Mouse (Mus musculus): ENCODE results near the gene Ids.
"Not testable (repeated sequence)": the region's sequence is repeated elsewhere in the genome, so short reads cannot be mapped to it uniquely, and the experiment has no call there.

Ids gene

DNA sequence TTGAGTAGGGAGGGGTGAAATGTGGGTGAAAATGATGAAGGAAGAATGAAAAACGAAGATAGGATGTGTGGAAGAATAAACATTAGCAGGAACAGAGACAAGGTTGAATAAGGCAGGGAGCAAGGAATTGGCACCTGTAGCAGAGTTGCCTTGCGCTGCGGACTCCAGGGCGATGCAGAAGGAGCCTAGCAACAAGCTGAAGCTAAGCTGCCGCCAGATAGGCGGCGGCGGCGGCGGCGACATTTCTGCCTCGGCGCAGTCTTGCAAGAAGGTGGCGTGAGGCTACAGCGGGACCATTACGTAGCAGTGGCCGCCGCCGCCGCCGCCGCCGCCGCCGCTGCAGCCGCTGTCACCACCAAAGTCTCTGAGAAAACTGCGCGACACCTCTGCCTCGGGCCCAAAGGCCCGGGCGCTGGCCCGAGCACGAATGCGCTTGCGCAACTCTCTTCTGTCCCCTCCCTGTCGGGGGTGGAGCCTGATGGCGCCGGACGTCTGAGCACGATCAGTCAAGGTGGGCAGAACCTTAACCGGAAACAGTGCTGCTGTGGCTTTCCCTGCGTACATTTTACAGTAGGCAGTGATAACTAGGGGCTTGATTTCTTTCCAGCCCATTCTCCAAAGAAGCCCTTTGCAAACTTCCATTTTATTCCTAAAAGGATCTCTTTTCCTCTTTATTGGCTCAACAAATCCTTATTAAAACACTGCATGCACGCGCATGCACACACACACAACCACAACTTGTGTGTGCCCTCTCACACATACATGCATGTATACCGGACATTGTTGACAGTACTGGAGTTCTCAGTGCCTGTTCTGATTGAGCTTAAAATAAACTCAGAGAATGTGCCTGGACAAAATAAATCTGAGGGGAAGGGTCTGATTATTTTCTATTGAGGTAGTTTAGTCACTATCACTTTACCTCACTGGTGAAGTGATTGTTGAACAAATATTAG lies at the start of gene Ids:
TSS of gene Ids (minus strand) at position 424 of the 953 bp plus-strand sequence.
- peak; percentile 38 to 63 for DNase-seq (ENCODE audit: low read depth in 1 of 2, low spot score in 2 of 2)

DNA sequence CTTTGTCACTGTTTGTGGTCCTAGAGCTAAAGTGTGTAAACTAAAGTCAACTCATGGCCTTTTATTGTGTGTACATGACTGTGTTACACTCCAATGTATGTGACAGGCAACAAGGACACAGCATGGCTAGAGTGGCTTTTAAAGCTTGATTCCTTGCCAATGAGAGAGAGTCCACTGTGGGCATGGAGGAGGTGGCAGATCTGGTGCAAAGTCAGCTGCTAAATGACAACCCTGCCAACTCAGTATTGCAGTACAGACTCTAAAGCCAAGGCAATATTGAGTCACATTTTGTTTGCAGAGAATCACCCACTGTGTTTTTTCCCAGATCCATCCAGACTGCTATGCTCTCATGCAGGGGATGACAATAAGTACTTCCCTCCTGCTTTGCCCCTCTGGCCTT lies 27.8 kb upstream of the Ids start:
- DNase-seq (ENCODE audit: low read depth in 1 of 2, low spot score in 2 of 2) = not testable (repeated sequence)

DNA sequence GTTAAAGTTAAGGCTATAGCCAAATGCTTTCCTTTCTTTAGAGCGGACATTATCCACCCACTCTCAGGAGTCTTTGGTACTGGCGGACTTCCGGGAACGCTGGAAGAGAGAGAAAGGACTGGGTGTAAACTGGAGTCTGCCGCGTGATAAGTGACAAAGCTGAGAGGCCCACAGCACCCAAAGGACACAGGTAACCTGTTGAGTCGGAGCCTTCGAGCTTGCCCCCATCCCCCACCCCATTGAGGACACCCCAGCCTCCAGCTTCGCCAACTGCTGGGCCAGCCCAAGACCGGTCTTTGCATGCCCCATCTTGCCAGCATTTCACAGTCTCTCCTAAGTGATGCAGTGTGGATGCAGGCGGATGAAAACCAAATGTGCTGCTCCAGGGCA lies 21.1 kb upstream of the Ids start:
- no peak for DNase-seq (ENCODE audit: low read depth in 1 of 2, low spot score in 2 of 2)

DNA sequence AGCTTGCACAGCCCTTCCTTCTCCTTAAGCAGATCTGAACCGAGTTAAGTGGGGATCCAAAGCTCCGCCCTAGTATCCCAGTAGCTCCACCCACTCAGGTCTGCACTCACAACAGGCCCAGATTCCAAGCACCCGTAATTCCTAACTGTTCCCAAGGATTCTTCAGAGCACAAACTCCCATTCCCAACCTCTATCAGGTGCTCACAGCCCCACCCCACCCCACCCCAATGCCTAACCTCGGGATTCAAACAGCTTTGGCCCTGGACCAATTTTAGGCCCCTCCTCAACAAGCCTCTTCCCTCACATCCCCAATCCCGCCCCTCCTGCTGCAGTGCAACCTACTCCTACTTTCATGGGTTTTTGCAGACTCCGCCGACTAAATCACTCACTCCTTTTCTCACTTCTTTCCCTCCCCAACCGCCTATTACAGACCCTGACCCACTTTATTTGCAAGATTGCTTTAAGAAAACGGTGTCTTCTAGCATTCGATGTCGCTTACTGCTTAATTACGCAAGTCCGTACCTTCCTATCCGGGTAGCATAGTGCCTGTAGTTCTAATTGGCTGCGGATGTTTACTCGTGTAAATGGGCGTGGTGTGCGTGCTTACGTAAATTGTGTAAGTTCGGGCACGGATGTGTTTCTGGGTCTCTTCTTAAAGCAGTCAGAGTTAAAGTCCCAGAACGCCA lies 20.5 kb upstream of the Ids start, which contains the start of gene 1110012L19Rik:
TSS of gene 1110012L19Rik (plus strand) at position 602 of the 686 bp plus-strand sequence.
- peak in 1 of 2 experiments; percentile 41 for DNase-seq (ENCODE audit: low read depth in 1 of 2, low spot score in 2 of 2)

DNA sequence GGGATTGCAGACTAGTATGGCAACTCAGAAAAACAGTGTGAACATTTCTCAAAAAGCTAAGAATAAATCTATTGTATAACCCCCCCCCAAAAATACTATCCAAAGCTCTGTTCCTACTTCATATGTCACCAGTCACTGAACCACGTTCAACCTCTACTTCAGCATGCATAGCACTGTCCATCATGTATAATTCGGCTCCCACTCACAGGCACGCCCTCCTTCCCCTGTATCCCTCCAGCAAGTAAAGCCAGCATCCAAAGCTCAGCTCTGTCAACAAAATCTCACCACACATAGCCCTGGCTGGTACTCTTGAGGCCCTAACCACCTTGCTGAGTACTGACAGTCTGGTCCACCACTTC lies 20.0 kb upstream of the Ids start:
- no peak for DNase-seq (ENCODE audit: low read depth in 1 of 2, low spot score in 2 of 2)

DNA sequence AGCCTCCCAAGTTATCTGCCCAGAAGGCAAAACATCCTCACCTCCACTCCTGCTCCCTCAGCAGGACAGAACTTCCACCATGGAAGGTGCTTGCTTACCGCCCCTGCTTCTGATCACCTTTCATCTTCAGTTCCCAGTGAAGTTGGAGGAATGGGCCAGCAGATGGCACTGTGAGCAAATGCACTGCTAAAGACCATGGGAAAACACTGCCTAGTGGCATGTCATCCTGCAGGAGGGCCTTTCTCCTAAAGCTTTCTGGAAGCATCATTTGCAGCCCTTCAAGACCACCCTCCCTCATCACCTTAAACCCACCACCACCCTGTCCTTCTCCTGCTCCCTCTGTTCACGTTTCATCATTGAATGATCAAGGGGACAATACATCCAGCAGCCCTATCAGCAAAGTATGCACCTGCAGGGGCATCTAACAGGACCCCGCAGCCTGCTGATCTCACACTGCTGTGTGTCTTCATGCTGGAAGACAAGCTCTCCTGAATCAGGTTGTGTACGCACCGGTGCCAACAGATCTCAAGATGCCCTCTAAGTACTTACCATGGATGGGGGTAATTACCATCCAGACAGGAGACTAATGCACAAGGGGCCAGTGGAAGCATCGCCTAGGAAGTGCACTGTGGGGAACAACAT lies 9.7 kb upstream of the Ids start:
- not testable (repeated sequence) for DNase-seq (ENCODE audit: low read depth in 1 of 2, low spot score in 2 of 2)

DNA sequence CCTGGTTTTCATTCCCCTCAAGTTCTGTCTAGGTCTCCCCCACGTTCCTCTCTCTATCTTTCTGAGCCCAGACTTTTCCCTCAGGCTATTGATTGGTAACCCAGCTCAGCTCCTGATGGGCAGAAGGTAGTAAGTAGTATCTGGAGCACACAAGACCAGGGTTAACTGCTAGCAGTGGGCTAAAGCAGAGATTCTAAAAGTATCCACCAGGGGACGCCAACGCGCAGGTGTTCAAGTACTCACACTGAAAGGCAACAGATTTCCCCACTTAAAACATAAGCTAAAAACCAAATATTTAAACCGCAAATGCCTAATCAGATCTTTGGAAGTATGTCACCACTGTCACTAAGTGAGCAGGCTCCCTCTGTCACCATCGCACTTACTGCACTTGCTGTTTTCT lies 4.9 kb upstream of the Ids start:
- DNase-seq (ENCODE audit: low read depth in 1 of 2, low spot score in 2 of 2) = not testable (repeated sequence)

DNA sequence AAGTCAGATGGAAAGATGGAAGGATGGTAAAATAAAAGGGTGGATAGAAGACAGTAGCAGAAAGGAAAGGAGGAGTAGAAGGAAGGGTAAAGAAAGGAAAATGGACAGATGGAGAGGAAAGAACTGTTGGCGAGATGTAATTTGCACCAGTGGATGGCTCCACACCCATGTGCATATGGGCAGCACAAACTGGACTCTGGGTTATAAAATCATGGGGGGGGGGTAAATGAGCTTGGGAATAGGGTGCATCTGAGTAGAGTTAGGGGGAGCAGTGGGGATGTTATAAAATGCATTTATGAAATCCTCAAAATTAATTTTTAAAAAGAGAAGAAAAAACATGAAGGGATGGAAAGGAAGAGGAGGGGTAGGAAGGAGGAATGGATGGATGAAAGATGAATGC lies 682 bp downstream of the Ids start:
- no peak for DNase-seq (ENCODE audit: low read depth in 1 of 2, low spot score in 2 of 2)

DNA sequence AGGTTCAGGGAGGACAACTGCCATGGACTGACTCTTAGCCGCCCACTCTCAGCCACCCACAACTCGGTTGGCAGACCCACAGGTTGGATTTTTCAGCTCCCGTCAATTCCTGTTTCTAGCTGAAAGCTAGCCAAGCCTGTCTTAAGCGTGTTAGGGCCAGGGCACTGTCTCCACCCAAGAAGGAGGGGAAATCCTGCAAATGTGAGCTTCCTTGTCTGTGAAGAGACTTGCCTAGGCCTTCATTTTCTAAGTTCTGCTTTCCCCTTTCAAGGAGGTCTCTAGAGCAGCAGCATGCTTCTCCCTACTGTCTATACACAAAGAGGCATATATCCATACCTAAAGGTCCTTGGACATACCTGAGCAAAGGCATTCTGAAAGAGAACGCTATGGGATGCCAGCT lies 1.4 kb downstream of the Ids start:
- DNase-seq (ENCODE audit: low read depth in 1 of 2, low spot score in 2 of 2) = no peak

DNA sequence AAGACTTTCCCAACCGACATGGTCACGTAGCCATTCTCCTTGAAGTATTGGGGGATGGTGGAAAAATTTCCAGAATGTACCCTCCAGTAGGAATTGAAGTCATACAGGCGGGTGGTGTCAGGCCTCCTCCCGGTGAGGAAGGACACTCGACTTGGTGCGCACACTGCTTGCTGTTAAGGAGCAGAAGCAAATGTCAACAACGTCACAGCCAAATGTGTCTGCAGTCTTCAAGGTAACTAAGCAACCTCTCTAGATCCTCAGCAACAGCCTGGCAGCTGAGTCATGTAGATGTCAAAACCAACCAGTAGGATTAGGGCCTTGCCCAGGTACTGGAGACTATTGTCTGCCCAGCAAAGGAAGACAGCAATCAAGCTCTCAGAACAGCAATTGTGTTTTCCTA lies 1.9 kb downstream of the Ids start:
- no peak for DNase-seq (ENCODE audit: low read depth in 1 of 2, low spot score in 2 of 2)

DNA sequence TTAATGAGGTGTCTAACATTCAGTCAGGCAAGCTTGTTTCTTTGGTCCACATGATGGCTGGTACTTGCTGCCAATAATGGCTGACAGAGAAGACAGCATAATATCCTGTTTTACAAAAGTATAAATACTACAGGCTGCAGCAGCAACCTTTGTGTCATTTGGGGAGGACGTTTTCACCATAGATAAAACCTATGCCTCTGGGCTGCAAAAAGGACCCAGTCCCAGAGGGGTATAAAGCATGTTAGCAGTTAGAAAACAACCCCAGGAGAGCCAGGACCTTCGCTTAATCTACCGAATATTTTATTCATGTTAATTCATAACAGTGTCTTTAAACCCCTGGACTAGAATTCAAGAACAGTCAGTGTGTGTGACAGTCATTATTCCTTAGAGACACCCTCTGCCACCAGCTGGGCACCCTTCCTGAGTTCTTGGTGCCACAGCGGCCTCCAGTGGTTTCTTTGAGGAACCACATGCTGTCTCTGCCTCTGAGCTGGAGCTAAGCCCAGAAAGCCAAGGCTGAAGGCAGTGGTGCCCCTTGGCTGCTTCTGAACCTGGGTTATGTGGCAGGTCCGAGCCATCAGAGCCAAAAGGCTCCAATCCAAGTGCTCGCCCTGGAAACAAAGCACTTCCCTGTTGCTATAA lies 34.6 kb downstream of the Ids start:
- DNase-seq (ENCODE audit: low read depth in 1 of 2, low spot score in 2 of 2) = no peak

DNA sequence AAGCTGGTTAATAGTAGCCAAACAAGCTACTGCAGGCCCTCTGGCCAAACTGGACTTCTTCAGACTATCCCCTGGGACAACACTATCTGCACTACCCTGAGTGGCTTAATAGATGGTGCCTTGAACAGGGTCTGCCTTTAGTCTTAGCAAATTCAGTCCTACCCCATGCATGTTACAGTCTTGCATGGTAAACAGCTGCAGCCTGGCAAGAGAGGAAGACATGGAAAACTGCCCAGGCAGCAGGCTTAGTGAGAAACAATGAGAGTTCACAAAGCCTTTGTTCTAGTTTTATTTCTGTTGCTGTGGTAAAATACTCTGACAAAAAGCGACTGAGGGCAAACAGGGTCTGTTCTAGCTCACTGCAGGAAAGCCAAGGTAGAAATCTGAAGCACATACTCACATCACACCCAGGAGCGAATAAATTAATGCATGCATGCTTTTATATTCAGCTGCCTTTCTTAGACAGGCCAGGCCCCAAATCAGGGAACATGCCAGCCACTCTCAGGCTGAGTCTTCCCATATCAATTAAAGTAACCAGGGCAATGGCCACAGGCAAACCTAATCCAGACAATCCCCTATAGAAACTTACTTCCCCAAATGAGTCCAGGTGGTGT lies 36.2 kb downstream of the Ids start:
- no peak for DNase-seq (ENCODE audit: low read depth in 1 of 2, low spot score in 2 of 2)

DNA sequence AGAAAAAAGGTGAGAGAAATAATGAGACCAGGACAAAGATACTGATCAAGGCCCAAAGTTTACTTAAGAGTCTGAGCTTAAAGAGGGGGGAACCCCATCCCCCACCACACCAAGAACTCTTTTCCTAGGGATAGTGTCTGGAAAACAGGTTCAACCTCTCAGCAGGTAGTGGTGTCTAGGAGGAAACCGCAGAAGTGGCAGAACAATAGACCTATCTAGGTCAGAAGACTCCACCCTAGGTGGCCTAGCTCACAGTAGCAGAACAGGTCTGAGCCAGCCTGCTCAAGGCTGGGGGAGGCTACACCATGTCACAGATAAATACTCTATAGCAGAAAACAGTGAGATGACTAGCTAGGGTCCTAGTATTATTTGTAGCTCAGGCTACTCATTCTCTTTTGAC lies 37.2 kb downstream of the Ids start:
- no peak for DNase-seq (ENCODE audit: low read depth in 1 of 2, low spot score in 2 of 2)

DNA sequence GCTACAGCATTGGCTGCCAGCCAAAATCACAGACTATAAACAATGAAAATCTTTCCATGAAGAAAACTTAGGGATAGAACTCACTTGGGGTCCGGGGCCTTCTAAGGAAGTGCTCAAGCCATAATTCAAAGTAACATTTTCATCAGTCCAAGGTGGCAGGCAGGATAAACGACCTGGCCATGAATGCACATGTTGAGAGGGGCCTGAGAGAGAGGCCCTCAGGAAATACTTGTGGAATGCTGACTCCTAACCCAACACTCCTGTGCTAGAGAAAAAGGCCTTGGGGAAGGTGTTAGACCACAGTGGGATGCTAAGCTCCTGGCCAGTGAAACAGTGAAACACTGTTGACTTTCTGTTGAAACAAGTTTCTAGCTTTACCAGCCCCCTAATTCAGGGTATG lies 45.6 kb downstream of the Ids start:
- DNase-seq (ENCODE audit: low read depth in 1 of 2, low spot score in 2 of 2) = no peak

DNA sequence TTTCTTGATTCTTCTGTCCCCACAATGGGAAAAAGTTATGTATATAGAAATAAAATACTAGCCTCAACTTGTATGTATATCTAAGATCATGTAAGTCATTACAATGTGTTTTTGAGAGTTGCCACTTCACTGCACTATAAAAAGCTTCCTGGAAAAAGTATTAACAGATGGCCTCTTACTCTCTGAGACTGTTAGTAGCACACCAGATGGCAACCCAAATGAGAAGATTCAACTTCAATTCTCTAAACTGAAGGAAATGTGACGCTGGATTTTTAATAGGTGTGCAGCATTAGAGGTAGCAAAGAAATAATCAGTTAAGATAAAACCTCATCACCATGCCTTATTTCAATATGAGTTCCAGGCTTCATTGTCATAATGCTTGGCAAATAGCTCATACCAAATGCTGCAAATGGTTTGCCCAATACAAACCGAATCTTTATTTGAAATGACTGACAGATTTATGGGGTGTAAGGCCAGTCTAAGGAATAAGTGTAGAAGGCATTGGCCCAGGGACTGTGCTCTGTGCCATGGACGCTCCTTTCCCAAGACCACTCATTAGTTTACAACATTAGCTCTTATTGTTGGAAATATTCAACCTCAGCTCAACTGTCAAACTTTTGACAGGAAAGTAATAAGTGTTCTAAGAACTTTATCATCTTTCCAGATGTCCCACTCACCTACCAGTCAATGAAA lies 49.8 kb downstream of the Ids start:
- DNase-seq (ENCODE audit: low read depth in 1 of 2, low spot score in 2 of 2) = no peak
